Mouse (Mus musculus): ENCODE data around the gene Gm2a. TPM values are rescaled to one million over a fixed set of nuclear protein-coding genes. Genes with fewer than 3 reads are reported as not detected.

The Gm2a gene
- polyA plus RNA-seq, 2 experiments, result 5.5 to 14.9 TPM

- Histone ChIP-seq H3K4me1 (replicated peaks; ENCODE audit: control insufficient read depth in 2 of 2, insufficient read depth in 2 of 2, low read length in 1 of 2) (no peaks in the 10 kb centered on the region), H3K9me3 (ENCODE audit: control insufficient read depth, low read length) (no peaks in the 10 kb centered on the region), H3K4me2 (ENCODE audit: low read depth) (no peak overlapping the region), H3K27me3 (ENCODE audit: control insufficient read depth, insufficient read depth, low read length) (no peaks in the 10 kb centered on the region), H3K27ac (no peak overlapping the region), H3K36me3 (replicated peaks; ENCODE audit: control insufficient read depth, insufficient read depth, low read depth) (no peaks in the 10 kb centered on the region), H3K9ac (replicated peaks) (no peak overlapping the region), H3K4me3 (ENCODE audit: insufficient read depth in 1 of 2, low read depth in 2 of 2, low read length in 2 of 2) (no peak overlapping the region)
- ATAC-seq (ENCODE audit: insufficient read depth), result no peak
- WGBS (ENCODE audit: insufficient replicate concordance), result 45% methylated on average over 4 of the region's 4 CpGs
- no peak for DNase-seq (ENCODE audit: low read depth in 3 of 3, low spot score in 3 of 3)
- TF ChIP-seq CTCF (IDR thresholded peaks at IDR 0.05; ENCODE audit: low read depth) (no peak), EP300 (IDR thresholded peaks at IDR 0.05; ENCODE audit: low read depth) (no peak)
Measured at GRCm38 (mm10) chr11:55066921-55067320, 31.0 kb upstream of the Gm2a start.

DNA sequence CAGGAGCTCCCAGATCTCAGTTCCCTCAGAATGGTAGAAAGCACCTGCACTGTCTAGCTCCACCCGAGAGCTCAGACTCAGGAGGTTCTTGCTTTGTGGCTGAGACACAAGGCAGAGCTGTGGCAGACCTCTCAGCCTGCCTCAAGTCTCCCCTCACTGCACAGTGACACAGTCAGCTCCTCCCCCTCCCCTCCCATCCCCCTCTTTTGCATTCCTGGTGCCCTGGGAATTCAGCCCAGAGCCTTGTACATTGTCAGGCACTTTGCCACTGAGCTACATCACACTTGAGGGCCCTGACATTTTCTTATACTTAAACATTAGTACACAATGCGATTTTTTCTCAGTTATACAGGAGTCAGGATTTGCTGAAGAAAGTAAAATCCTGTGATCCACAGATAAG is 28.9 kb upstream of the Gm2a start:
- Histone ChIP-seq H3K9ac (replicated peaks) (no peak overlapping the region), H3K27me3 (ENCODE audit: control insufficient read depth, insufficient read depth, low read length) (no peaks in the 10 kb centered on the region), H3K4me1 (replicated peaks; ENCODE audit: control insufficient read depth in 2 of 2, insufficient read depth in 2 of 2, low read length in 1 of 2) (no peaks in the 10 kb centered on the region), H3K4me3 (ENCODE audit: insufficient read depth in 1 of 2, low read depth in 2 of 2, low read length in 2 of 2) (no peak overlapping the region), H3K36me3 (replicated peaks; ENCODE audit: control insufficient read depth, insufficient read depth, low read depth) (no peaks in the 10 kb centered on the region), H3K9me3 (ENCODE audit: control insufficient read depth, low read length) (no peaks in the 10 kb centered on the region), H3K27ac (no peak overlapping the region), H3K4me2 (ENCODE audit: low read depth) (no peak overlapping the region)
- TF ChIP-seq EP300 (IDR thresholded peaks at IDR 0.05; ENCODE audit: low read depth), result no peak
- TF ChIP-seq CTCF (IDR thresholded peaks at IDR 0.05; ENCODE audit: low read depth), result no peak
- ATAC-seq (ENCODE audit: insufficient read depth), result no peak
- WGBS (ENCODE audit: insufficient replicate concordance), result 39% methylated on average over 2 of the region's 2 CpGs
- DNase-seq (ENCODE audit: low read depth in 3 of 3, low spot score in 3 of 3), result no peak

GRCm38 (mm10) chr11:55071344-55071743 is 26.6 kb upstream of the Gm2a start:
- DNase-seq (ENCODE audit: low read depth in 3 of 3, low spot score in 3 of 3) (no peak), ATAC-seq (ENCODE audit: insufficient read depth) (no peak)
- Histone ChIP-seq H3K4me3 (ENCODE audit: insufficient read depth in 1 of 2, low read depth in 2 of 2, low read length in 2 of 2) (no peak overlapping the region), H3K9ac (replicated peaks) (no peak overlapping the region), H3K4me2 (ENCODE audit: low read depth) (no peak overlapping the region), H3K27me3 (ENCODE audit: control insufficient read depth, insufficient read depth, low read length) (no peaks in the 10 kb centered on the region), H3K9me3 (ENCODE audit: control insufficient read depth, low read length) (no peaks in the 10 kb centered on the region), H3K27ac (no peak overlapping the region), H3K4me1 (replicated peaks; ENCODE audit: control insufficient read depth in 2 of 2, insufficient read depth in 2 of 2, low read length in 1 of 2) (no peaks in the 10 kb centered on the region), H3K36me3 (replicated peaks; ENCODE audit: control insufficient read depth, insufficient read depth, low read depth) (no peaks in the 10 kb centered on the region)
- TF ChIP-seq EP300 (IDR thresholded peaks at IDR 0.05; ENCODE audit: low read depth), result no peak
- TF ChIP-seq CTCF (IDR thresholded peaks at IDR 0.05; ENCODE audit: low read depth), result no peak
- 54% methylated on average over 5 of the region's 5 CpGs for WGBS (ENCODE audit: insufficient replicate concordance)

GRCm38 (mm10) chr11:55072467-55072866 is 25.4 kb upstream of the Gm2a start:
- Histone ChIP-seq H3K4me2 (ENCODE audit: low read depth) (no peak overlapping the region), H3K36me3 (replicated peaks; ENCODE audit: control insufficient read depth, insufficient read depth, low read depth) (no peaks in the 10 kb centered on the region), H3K27ac (no peak overlapping the region), H3K27me3 (ENCODE audit: control insufficient read depth, insufficient read depth, low read length) (no peaks in the 10 kb centered on the region), H3K9me3 (ENCODE audit: control insufficient read depth, low read length) (no peaks in the 10 kb centered on the region), H3K9ac (replicated peaks) (no peak overlapping the region), H3K4me1 (replicated peaks; ENCODE audit: control insufficient read depth in 2 of 2, insufficient read depth in 2 of 2, low read length in 1 of 2) (peaks cover 0 to 5% of the 10 kb centered on the region in 2 experiments; a peak in 1 of 4 replicates), H3K4me3 (ENCODE audit: insufficient read depth in 1 of 2, low read depth in 2 of 2, low read length in 2 of 2) (no peak overlapping the region)
- DNase-seq (ENCODE audit: low read depth in 3 of 3, low spot score in 3 of 3), result no peak
- WGBS (ENCODE audit: insufficient replicate concordance), result 61% methylated on average over 8 of the region's 8 CpGs
- TF ChIP-seq CTCF (IDR thresholded peaks at IDR 0.05; ENCODE audit: low read depth), result no peak
- ATAC-seq (ENCODE audit: insufficient read depth), result no peak

DNA sequence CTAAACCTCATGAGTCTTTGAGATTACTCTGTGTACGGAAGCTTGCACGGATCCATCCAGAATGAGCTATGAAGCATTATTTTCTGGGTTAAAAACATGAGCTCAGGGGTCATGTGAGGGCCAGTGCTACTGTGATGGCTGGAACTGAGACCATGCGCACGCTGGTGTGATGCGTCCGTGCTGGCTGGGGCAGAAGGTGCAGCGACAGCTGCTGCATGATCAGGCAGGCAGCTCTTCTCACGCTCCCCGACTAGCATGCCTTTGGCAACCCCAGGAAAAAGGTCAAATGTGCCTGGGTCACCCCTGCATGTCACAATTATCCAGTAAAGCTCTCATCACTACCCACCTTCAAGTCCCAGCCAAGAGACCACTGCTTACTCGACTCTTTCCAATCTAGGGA is 24.7 kb upstream of the Gm2a start:
- DNase-seq (ENCODE audit: low read depth in 3 of 3, low spot score in 3 of 3) (no peak), ATAC-seq (ENCODE audit: insufficient read depth) (no peak)
- Histone ChIP-seq H3K4me3 (ENCODE audit: insufficient read depth in 1 of 2, low read depth in 2 of 2, low read length in 2 of 2) (no peak overlapping the region), H3K27ac (no peak overlapping the region), H3K36me3 (replicated peaks; ENCODE audit: control insufficient read depth, insufficient read depth, low read depth) (no peaks in the 10 kb centered on the region), H3K9me3 (ENCODE audit: control insufficient read depth, low read length) (no peaks in the 10 kb centered on the region), H3K4me2 (ENCODE audit: low read depth) (no peak overlapping the region), H3K27me3 (ENCODE audit: control insufficient read depth, insufficient read depth, low read length) (no peaks in the 10 kb centered on the region), H3K4me1 (replicated peaks; ENCODE audit: control insufficient read depth in 2 of 2, insufficient read depth in 2 of 2, low read length in 1 of 2) (peaks cover 0 to 6% of the 10 kb centered on the region in 2 experiments; a peak in 2 of 4 replicates), H3K9ac (replicated peaks) (no peak overlapping the region)
- WGBS (ENCODE audit: insufficient replicate concordance), result 79% methylated on average over 10 of the region's 10 CpGs
- no peak for TF ChIP-seq CTCF (IDR thresholded peaks at IDR 0.05; ENCODE audit: low read depth)
- no peak for TF ChIP-seq EP300 (IDR thresholded peaks at IDR 0.05; ENCODE audit: low read depth)
